Mouse (Mus musculus): ENCODE measurements at regions not wholly inside any gene's neighbourhood (a gene's known extent, or its start where the extent isn't known, plus 50 kb on each side); places are given as distances from the start of the nearest gene placed in this dataset.

DNA sequence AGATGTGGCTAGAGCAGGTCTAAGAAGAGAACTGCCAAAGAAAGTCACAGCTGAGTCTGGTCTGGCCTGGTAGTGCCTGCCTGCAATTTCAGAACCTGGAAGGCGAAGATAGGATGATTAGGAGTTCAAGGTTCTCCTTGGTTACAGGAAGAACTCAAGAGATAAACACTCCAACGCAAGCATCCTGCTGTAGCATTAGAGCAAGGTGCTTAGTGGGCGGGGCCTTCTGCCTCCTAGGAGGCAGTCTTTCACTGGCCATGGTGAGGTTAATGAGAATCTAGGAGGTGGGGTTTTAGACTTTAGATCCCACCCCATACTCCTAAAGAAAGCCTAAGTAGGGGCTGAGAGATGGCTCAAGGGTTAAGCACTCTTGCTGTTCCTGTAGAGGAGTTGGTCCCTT lies 120.8 kb downstream of the Gm10260 start:
- TF ChIP-seq CTCF (IDR thresholded peaks at IDR 0.05; ENCODE audit: borderline replicate concordance, extremely low read depth, insufficient read depth, insufficient read length): no peak
- no peak for TF ChIP-seq POLR2A (IDR thresholded peaks at IDR 0.05; ENCODE audit: borderline replicate concordance, extremely low read depth, insufficient read depth, insufficient read length, poor library complexity, severe bottlenecking)
